Mouse (Mus musculus): ENCODE results near the gene Hist1h1d. TPM values are rescaled to one million over a fixed set of nuclear protein-coding genes. Genes with fewer than 3 reads are reported as not detected.
"Not testable (repeated sequence)": the region's sequence is repeated elsewhere in the genome, so short reads cannot be mapped to it uniquely, and the experiment has no call there.

Hist1h1d gene
- polyA plus RNA-seq, 1 experiment from 2014 or later, result 0.07 TPM

GRCm38 (mm10) chr13:23551146-23551834 lies 1.8 kb upstream of the Hist1h1d start, which contains the start of gene Hist1h4f:
Hist1h4f (minus strand) TSS chr13:23551648.
- H3K4me3 ChIP-seq (ENCODE audit: low read depth, low read length), result peak within 1 kb of the TSS; percentile 34
- H3K4me2 ChIP-seq (ENCODE audit: low read depth, low read length), result peak within 1 kb of the TSS; percentile 52
- peak within 1 kb of the TSS; percentile 43 for H3K9ac ChIP-seq (replicated peaks; ENCODE audit: low read depth, low read length)
- not testable (repeated sequence) for H3K9me3 ChIP-seq (ENCODE audit: control insufficient read depth, low read length); H3K36me3 ChIP-seq (ENCODE audit: control insufficient read depth, insufficient read depth, low read length); H3K4me1 ChIP-seq (ENCODE audit: control insufficient read depth, insufficient read depth, low read length); H3K27me3 ChIP-seq (ENCODE audit: control insufficient read depth, insufficient read depth, low read length)
- 1% methylated on average over 44 of the region's 47 CpGs for WGBS
- ATAC-seq (ENCODE audit: low read depth), result peak; percentile 91
- peak within 1 kb of the TSS; percentile 84 for H3K27ac ChIP-seq (ENCODE audit: low read depth, low read length)

- H3K27me3 ChIP-seq (ENCODE audit: control insufficient read depth, insufficient read depth, low read length), result no peaks in the 10 kb centered on the region; the same call in 1 of the 2 replicates
- 0 out of 2 replicates have a peak, but pooled peaks cover 3% of the 10 kb centered on the region for H3K4me1 ChIP-seq (ENCODE audit: control insufficient read depth, insufficient read depth, low read length)
- peak overlapping the region; percentile 34 for H3K4me3 ChIP-seq (ENCODE audit: low read depth, low read length)
- no peaks in the 10 kb centered on the region for H3K36me3 ChIP-seq (ENCODE audit: control insufficient read depth, insufficient read depth, low read length)
- ATAC-seq (ENCODE audit: low read depth), result no peak
- H3K9me3 ChIP-seq (ENCODE audit: control insufficient read depth, low read length), result no peaks in the 10 kb centered on the region
- no peak overlapping the region for H3K9ac ChIP-seq (replicated peaks; ENCODE audit: low read depth, low read length)
- H3K27ac ChIP-seq (ENCODE audit: low read depth, low read length), result peak overlapping the region; percentile 84; the same call in 1 of the 2 replicates
- 60% methylated on average over 8 of the region's 8 CpGs for WGBS
- H3K4me2 ChIP-seq (ENCODE audit: low read depth, low read length), result peak overlapping the region; percentile 52
These were observed 839 bp upstream of the Hist1h1d start for GRCm38 (mm10) chr13:23551931-23552914.

- no peak for ATAC-seq (ENCODE audit: low read depth)
- Histone ChIP-seq H3K27ac (ENCODE audit: low read depth, low read length) (peak overlapping the region; percentile 81; the same call in 1 of the 2 replicates), H3K4me2 (ENCODE audit: low read depth, low read length) (peak overlapping the region; percentile 77), H3K9ac (replicated peaks; ENCODE audit: low read depth, low read length) (peak overlapping the region; percentile 50; the same call in 1 of the 2 replicates), H3K4me3 (ENCODE audit: low read depth, low read length) (peak overlapping the region; percentile 43), H3K36me3 (ENCODE audit: control insufficient read depth, insufficient read depth, low read length) (no peaks in the 10 kb centered on the region), H3K9me3 (ENCODE audit: control insufficient read depth, low read length) (no peaks in the 10 kb centered on the region), H3K27me3 (ENCODE audit: control insufficient read depth, insufficient read depth, low read length) (no peaks in the 10 kb centered on the region; the same call in 1 of the 2 replicates), H3K4me1 (ENCODE audit: control insufficient read depth, insufficient read depth, low read length) (0 out of 2 replicates have a peak, but pooled peaks cover 3% of the 10 kb centered on the region)
- WGBS, result 20% methylated on average over 9 of the region's 9 CpGs
These were observed 1.3 kb downstream of the Hist1h1d start for GRCm38 (mm10) chr13:23554393-23554792.

GRCm38 (mm10) chr13:23554925-23555838 lies 2.1 kb downstream of the Hist1h1d start:
- no peaks in the 10 kb centered on the region; the same call in 1 of the 2 replicates for H3K27me3 ChIP-seq (ENCODE audit: control insufficient read depth, insufficient read depth, low read length)
- peak overlapping the region; percentile 81 for H3K27ac ChIP-seq (ENCODE audit: low read depth, low read length)
- 0 out of 2 replicates have a peak, but pooled peaks cover 3% of the 10 kb centered on the region for H3K4me1 ChIP-seq (ENCODE audit: control insufficient read depth, insufficient read depth, low read length)
- no peaks in the 10 kb centered on the region for H3K36me3 ChIP-seq (ENCODE audit: control insufficient read depth, insufficient read depth, low read length)
- under 1% methylated on average over 54 of the region's 54 CpGs for WGBS
- peak overlapping the region; percentile 50 for H3K9ac ChIP-seq (replicated peaks; ENCODE audit: low read depth, low read length)
- peak; percentile 83 for ATAC-seq (ENCODE audit: low read depth)
- no peaks in the 10 kb centered on the region for H3K9me3 ChIP-seq (ENCODE audit: control insufficient read depth, low read length)
- H3K4me2 ChIP-seq (ENCODE audit: low read depth, low read length), result peak overlapping the region; percentile 77
- peak overlapping the region; percentile 43 for H3K4me3 ChIP-seq (ENCODE audit: low read depth, low read length)

- ATAC-seq (ENCODE audit: low read depth), result peak; percentile 79
- H3K4me2 ChIP-seq (ENCODE audit: low read depth, low read length), result peak overlapping the region; percentile 77
- H3K27me3 ChIP-seq (ENCODE audit: control insufficient read depth, insufficient read depth, low read length), result no peaks in the 10 kb centered on the region; the same call in 1 of the 2 replicates
- 0 out of 2 replicates have a peak, but pooled peaks cover 3% of the 10 kb centered on the region for H3K4me1 ChIP-seq (ENCODE audit: control insufficient read depth, insufficient read depth, low read length)
- WGBS, result under 1% methylated on average over 18 of the region's 18 CpGs
- peak overlapping the region; percentile 50 for H3K9ac ChIP-seq (replicated peaks; ENCODE audit: low read depth, low read length)
- no peaks in the 10 kb centered on the region for H3K36me3 ChIP-seq (ENCODE audit: control insufficient read depth, insufficient read depth, low read length)
- H3K4me3 ChIP-seq (ENCODE audit: low read depth, low read length), result peak overlapping the region; percentile 43
- H3K27ac ChIP-seq (ENCODE audit: low read depth, low read length), result peak overlapping the region; percentile 81
- no peaks in the 10 kb centered on the region for H3K9me3 ChIP-seq (ENCODE audit: control insufficient read depth, low read length)
These were observed 2.9 kb downstream of the Hist1h1d start for GRCm38 (mm10) chr13:23555839-23556416.

- H3K27me3 ChIP-seq (ENCODE audit: control insufficient read depth, insufficient read depth, low read length), result no peaks in the 10 kb centered on the region; the same call in 1 of the 2 replicates
- 71% methylated on average over 3 of the region's 3 CpGs for WGBS
- H3K9me3 ChIP-seq (ENCODE audit: control insufficient read depth, low read length), result no peaks in the 10 kb centered on the region
- no peak overlapping the region for H3K27ac ChIP-seq (ENCODE audit: low read depth, low read length)
- no peak overlapping the region for H3K9ac ChIP-seq (replicated peaks; ENCODE audit: low read depth, low read length)
- H3K4me2 ChIP-seq (ENCODE audit: low read depth, low read length), result no peak overlapping the region
- no peak for ATAC-seq (ENCODE audit: low read depth)
- H3K4me3 ChIP-seq (ENCODE audit: low read depth, low read length), result no peak overlapping the region
- no peaks in the 10 kb centered on the region for H3K36me3 ChIP-seq (ENCODE audit: control insufficient read depth, insufficient read depth, low read length)
- H3K4me1 ChIP-seq (ENCODE audit: control insufficient read depth, insufficient read depth, low read length), result 0 out of 2 replicates have a peak, but pooled peaks cover 3% of the 10 kb centered on the region
These were observed 3.8 kb downstream of the Hist1h1d start for GRCm38 (mm10) chr13:23556906-23557305.

GRCm38 (mm10) chr13:23560699-23561098 lies 7.6 kb downstream of the Hist1h1d start:
- not testable (repeated sequence) for H3K27ac ChIP-seq (ENCODE audit: low read depth, low read length); H3K4me2 ChIP-seq (ENCODE audit: low read depth, low read length); H3K36me3 ChIP-seq (ENCODE audit: control insufficient read depth, insufficient read depth, low read length); H3K27me3 ChIP-seq (ENCODE audit: control insufficient read depth, insufficient read depth, low read length); H3K9me3 ChIP-seq (ENCODE audit: control insufficient read depth, low read length); H3K4me1 ChIP-seq (ENCODE audit: control insufficient read depth, insufficient read depth, low read length); ATAC-seq (ENCODE audit: low read depth); H3K4me3 ChIP-seq (ENCODE audit: low read depth, low read length); H3K9ac ChIP-seq (replicated peaks; ENCODE audit: low read depth, low read length)
- whole genome bisulfite sequencing, result 23% methylated on average over 2 of the region's 2 CpGs

GRCm38 (mm10) chr13:23561531-23561882 lies 8.4 kb downstream of the Hist1h1d start:
- not testable (repeated sequence) for H3K27ac ChIP-seq (ENCODE audit: low read depth, low read length); ATAC-seq (ENCODE audit: low read depth); H3K27me3 ChIP-seq (ENCODE audit: control insufficient read depth, insufficient read depth, low read length); H3K9me3 ChIP-seq (ENCODE audit: control insufficient read depth, low read length); H3K4me1 ChIP-seq (ENCODE audit: control insufficient read depth, insufficient read depth, low read length); H3K36me3 ChIP-seq (ENCODE audit: control insufficient read depth, insufficient read depth, low read length); H3K9ac ChIP-seq (replicated peaks; ENCODE audit: low read depth, low read length)
- Histone ChIP-seq H3K4me3 (ENCODE audit: low read depth, low read length) (peak overlapping the region; percentile 41), H3K4me2 (ENCODE audit: low read depth, low read length) (peak overlapping the region; percentile 84)
- WGBS, result 0% methylated on average over 2 of the region's 5 CpGs
